Mouse (Mus musculus): ENCODE data around the gene Nfatc3.

The Nfatc3 gene

GRCm38 (mm10) chr8:106056455-106056982 lies 2.1 kb upstream of the Nfatc3 start:
- DNase-seq (ENCODE audit: low spot score) = no peak

GRCm38 (mm10) chr8:106059613-106060371 lies 1.2 kb downstream of the Nfatc3 start:
- peak; percentile 74 for DNase-seq (ENCODE audit: low spot score)

DNA sequence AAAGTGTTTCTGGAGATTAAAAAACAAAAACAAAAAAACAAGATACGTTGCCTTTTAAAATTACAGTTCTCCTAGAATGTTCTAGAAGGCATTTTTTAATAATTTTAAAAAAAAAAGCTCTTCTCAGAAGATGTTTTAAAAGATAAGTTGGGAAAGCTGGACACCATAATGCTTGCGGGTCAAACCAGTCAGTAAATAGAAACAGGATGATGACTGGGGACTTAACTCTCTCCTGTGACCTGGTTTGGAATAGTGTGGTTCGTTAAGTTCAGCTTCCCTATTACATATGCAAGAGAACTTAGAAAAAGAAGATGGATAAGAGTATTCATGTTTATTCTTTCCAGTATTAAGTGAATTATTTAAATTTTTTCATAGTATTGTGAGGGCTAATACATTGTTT lies 1.9 kb downstream of the Nfatc3 start:
- peak; percentile 25 for DNase-seq (ENCODE audit: low spot score)

GRCm38 (mm10) chr8:106061686-106062085 lies 3.0 kb downstream of the Nfatc3 start:
- no peak for DNase-seq (ENCODE audit: low spot score)

- no peak for DNase-seq (ENCODE audit: low spot score)
Measured at GRCm38 (mm10) chr8:106063046-106063445, 4.4 kb downstream of the Nfatc3 start.

DNA sequence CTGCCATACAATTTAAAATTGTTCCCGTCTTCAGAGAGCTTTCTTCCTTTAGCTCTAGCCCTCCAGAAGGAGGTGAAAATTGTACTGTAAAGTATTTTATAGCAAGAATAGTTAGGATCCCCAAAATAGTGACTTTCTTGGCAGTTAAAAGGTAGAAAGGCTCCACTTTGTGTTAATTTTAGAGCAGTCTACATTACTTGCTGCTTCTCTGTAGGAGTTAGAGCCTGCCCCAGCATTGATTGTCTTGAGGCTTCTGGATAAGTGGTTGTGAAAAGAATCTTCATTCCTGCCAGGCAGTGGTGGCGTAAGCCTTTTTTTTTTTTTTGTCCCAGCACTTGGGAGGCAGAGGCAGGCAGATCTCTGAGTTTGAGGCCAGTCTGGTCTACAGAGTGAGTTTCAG lies 8.1 kb downstream of the Nfatc3 start:
- DNase-seq (ENCODE audit: low spot score) = no peak

- DNase-seq (ENCODE audit: low spot score) = no peak
Measured at GRCm38 (mm10) chr8:106069565-106069964, 10.9 kb downstream of the Nfatc3 start.

- DNase-seq (ENCODE audit: low spot score) = no peak
Measured at GRCm38 (mm10) chr8:106072113-106072512, 13.5 kb downstream of the Nfatc3 start.

DNA sequence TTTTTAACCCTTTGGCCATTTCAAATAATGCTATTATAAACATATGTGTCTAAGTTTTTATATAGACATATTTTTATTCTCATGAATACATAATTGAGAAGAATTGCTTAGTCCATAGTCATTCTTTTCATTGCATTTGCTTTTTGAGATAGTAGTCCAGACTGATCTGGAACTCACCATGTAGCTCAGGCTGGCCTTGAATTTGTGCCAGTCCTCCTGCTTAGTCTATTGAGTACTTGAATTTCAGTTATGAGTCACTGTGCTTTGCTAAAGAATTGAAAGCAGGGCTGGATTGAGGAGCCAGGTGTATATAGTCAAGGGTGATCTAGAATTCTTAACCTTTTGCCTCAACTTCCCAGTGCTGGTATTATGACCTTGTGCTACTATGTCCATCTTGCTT lies 15.6 kb downstream of the Nfatc3 start:
- DNase-seq (ENCODE audit: low spot score) = no peak

DNA sequence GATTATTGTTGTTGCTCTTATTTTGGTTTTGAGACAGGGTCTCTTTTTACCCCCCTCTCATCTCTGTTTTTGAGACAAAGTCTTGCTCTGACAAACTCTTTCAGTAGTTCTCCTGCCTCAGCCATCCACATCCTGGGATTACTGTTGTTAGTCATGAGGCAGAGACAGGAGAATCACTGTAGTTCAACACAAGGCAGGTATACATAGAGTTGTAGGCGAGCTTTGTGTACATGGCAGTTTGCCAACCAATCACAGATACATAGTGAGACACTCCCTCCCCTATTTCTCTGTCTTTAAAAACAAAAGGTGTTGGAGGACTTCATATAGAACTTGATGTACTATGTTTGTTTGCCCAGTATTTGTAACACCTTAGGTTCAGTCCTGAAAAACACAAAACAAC lies 16.0 kb downstream of the Nfatc3 start:
- DNase-seq (ENCODE audit: low spot score) = no peak

DNA sequence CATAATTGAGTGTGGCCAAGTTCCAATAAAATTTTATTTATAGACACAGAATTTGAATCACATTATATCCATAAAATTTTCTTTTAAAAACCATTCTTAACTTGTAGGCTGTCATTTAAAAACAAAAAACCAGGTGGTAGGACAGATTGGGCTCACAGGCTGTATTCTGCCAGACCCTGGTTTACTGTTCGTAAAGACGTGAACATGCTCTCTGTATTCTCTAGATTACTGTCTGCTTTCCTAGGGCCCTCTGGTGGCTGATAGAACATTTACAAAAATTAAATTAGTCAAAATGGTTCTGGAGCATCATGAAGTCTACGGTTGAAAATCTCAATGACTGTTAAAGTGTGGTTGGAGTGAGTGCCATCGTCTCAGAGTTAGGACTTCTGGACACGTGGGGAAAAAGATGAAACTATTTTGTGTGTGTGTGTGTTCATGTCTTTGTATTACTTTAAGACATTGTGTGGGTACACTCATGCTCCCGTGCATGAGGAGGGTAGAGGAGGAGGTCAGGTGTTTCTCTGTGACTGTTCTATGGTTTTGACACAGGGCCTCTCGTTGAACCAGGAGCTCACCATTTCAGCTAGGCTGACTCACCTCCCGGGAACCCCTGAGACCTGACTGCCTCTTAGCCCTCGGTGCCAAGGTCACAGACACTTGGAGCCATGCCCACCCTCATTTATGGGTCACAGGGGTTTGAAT lies 16.7 kb downstream of the Nfatc3 start:
- DNase-seq (ENCODE audit: low spot score) = peak; percentile 33

DNA sequence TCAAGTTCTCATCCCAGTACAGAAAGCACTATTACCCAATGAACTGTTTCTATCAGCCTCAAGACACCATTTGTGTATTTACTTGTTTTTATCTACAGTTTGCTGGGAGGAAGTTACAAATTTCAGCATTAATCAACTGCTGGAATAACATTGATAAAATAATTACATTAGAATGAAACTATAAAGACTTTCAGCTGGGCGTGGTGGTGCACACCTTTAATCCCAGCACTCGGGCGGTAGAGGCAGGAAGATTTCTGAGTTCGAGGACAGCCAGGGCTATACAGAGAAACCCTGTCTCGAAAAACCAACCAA lies 17.2 kb downstream of the Nfatc3 start:
- no peak for DNase-seq (ENCODE audit: low spot score)

- DNase-seq (ENCODE audit: low spot score) = peak; percentile 56
Measured at GRCm38 (mm10) chr8:106076612-106077011, 18.0 kb downstream of the Nfatc3 start.

DNA sequence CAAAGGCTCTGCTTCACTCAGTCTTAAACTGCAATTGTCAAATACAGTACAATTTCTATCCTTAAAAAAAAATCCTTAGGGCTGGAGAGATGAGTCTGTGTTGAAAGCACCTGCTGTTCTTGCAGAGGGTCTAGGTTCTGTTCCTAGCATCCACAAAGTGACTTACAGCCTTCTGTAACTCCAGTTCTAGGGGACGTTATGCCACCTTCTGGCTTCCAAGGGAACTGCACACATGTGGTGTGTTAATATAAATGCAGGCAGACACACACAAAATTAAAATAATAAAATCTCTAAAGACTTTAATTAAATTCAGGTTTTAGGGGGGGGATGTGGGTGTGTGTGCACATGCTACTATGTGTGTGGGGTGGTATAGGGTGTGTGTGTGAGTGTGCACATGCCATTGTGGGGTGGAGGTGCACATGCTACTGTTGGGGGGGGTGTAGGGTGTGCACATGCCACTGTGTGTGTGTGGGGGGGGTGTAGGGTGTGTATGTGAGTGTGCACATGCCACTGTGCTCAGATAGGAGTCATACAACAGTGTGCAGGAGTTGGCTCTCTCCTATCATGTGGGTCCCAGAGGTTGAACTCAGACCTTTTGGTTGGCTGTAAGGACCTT lies 18.9 kb downstream of the Nfatc3 start:
- no peak for DNase-seq (ENCODE audit: low spot score)

GRCm38 (mm10) chr8:106102321-106102720 lies 43.7 kb downstream of the Nfatc3 start:
- no peak for DNase-seq (ENCODE audit: low spot score)

GRCm38 (mm10) chr8:106103888-106104287 lies 45.2 kb downstream of the Nfatc3 start:
- DNase-seq (ENCODE audit: low spot score) = no peak

- DNase-seq (ENCODE audit: low spot score) = no peak
Measured at GRCm38 (mm10) chr8:106106193-106106592, 47.6 kb downstream of the Nfatc3 start.

DNA sequence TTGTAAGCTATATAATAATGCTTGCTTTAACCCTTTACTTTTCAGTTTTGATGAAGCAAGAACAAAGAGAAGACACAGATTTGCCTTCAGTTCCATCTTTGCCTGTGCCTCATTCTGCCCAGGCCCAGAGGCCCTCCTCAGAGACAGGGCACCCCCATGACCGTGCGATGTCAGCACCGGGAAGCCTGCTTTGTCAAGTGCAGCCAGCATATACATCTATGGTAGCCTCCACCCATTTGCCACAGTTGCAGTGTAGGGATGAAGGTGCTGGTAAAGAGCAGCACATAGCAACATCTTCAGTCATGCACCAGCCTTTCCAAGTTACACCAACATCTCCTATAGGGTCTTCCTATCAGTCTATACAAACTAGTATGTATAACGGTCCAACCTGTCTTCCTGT lies 49.4 kb downstream of the Nfatc3 start:
- DNase-seq (ENCODE audit: low spot score) = no peak

- DNase-seq (ENCODE audit: low spot score) = no peak
Measured at GRCm38 (mm10) chr8:106108729-106109128, 50.1 kb downstream of the Nfatc3 start.

GRCm38 (mm10) chr8:106112041-106112440 lies 53.4 kb downstream of the Nfatc3 start:
- DNase-seq (ENCODE audit: low spot score) = no peak

GRCm38 (mm10) chr8:106112514-106112913 lies 53.9 kb downstream of the Nfatc3 start:
- no peak for DNase-seq (ENCODE audit: low spot score)

DNA sequence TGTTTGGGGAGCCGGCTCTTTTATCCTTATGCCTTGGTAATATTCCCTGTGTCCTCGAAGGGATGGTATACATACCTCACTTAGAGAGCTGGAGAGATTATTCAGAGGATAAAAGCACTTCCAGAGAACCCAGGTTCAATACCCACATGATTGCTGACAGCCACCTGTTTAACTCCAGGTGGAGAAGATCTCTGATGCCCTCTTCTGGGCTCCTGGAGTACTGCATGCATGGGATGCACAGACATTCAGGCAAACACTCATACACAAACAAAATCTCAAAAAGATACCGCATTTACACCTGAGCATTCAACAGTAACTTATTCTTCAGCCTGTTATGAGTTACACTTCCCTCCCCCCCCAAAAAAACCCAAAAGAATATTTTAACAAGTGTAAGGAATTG lies 57.3 kb downstream of the Nfatc3 start:
- no peak for DNase-seq (ENCODE audit: low spot score)

DNA sequence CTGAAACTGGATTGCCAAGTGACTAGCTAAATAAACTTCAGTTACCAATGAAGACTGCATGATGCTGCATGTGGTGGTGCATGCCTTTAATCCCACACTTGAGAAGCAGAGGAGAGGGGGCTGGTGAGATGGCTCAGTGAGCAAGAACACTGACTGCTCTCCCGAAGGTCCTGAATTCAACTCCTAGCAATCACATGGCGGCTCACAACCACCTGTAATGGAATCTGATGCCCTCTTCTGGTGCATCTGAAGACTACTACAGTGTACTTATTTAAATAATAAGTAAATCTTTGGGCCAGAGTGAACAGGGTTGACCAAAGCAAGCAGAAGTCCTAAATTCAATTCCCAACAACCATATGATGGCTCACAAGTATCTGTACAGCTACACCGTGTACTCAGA lies 64.8 kb downstream of the Nfatc3 start:
- no peak for DNase-seq (ENCODE audit: low spot score)

All from MN1 (cell line).